Mouse (Mus musculus) heart, adult 18-20 months (tissue): ENCODE results near the gene Smarcd2. TPM values are rescaled to one million over a fixed set of nuclear protein-coding genes. Genes with fewer than 3 reads are reported as not detected.

ENCODE experiments used
- DNase-seq, 2 experiments: peaks; one replicate each; pipeline ENCODE4 v3.0.0; 2021 to 2022; ENCODE audit warnings: mixed read lengths in 1 of 2
- long read RNA-seq, 2 experiments: library from polyadenylated mRNA; stranded (forward); transcript quantifications; one replicate each; pipeline ENCODE4 v2.0.0; 2021
- total RNA-seq, 2 experiments: library from RNA; stranded (reverse); gene quantifications; 2 replicates each; pipeline ENCODE4 v1.2.3; 2021

Gene Smarcd2
- total RNA-seq = 10 to 100 TPM; 12.3 to 19.0 TPM
- long read RNA-seq, experiment 1, transcript Smarcd2-201 (13 exons, 2,747 nt) = major isoform, 13 of 20 reads
- long read RNA-seq, experiment 1, partial matches to known transcripts = 5 of 20 reads
- long read RNA-seq, experiment 1, other reads (novel, unspliced or antisense) = 2 of 20 reads
- long read RNA-seq, experiment 2, transcript Smarcd2-201 (13 exons, 2,747 nt) = major isoform, 6 of 11 reads
- long read RNA-seq, experiment 2, partial matches to known transcripts = 2 of 11 reads
- long read RNA-seq, experiment 2, other reads (novel, unspliced or antisense) = 3 of 11 reads

DNA sequence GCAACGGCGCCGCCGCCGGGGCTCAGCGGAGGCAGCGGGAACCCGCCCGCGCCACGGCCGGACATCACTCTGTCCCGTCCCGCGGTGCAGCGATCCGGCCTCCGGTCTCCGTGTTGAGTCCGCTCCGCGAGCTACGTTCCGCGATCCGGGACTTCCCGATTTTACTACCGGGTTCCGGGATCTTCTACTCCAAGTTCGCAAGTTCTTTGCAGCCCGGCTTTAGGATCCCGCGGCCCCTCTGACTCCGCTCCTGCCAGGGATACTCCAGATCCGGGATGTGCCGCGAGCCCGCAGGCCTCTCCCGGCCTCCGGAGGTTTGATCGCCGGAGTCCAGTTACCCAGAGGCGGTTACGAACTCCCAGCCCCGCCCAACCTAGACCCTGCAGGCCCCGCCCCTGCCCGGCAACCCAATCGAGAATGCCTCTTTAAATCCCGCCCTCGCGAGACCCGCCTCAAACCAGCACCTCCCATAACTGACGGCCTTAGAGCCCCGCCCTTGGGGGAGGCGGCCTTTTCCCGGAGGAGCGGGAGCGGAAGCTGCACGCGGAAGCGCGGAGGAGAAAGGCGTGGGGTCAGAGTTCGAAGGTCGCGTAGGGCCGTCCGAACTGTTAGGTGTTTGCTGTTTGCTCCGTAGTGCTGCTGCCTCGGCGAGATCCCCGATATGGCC lies at the start of gene Smarcd2:
Smarcd2 (minus strand) TSS at position 329 of the 667 bp plus-strand sequence.
- DNase-seq = peak; percentile 99 to 100

- DNase-seq = peak; percentile 27 to 62
Observed at GRCm38 (mm10) chr11:106318406-106319366, 45.9 kb upstream of the Smarcd2 start.

DNA sequence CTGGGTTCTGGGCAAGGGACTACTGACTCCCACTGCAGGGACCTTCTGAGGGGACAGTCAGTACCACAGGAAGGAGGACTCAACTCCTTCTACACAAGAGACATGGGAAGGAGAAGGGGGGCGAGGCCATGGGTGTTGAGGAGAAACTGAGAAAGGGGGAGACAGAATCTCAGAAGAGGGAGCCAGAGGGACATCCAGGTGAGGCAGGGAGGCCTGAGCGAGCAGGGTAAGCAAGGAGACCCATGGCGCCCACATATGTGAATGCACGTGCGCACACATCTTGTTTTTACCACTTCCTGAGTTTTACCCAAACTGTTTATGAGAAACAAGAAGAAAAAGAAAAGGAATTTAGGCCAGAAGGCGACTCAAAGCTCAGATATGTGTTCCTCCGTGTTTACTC lies 45.0 kb upstream of the Smarcd2 start:
- no peak for DNase-seq

GRCm38 (mm10) chr11:106316416-106316815 lies 43.6 kb upstream of the Smarcd2 start:
- no peak for DNase-seq

DNA sequence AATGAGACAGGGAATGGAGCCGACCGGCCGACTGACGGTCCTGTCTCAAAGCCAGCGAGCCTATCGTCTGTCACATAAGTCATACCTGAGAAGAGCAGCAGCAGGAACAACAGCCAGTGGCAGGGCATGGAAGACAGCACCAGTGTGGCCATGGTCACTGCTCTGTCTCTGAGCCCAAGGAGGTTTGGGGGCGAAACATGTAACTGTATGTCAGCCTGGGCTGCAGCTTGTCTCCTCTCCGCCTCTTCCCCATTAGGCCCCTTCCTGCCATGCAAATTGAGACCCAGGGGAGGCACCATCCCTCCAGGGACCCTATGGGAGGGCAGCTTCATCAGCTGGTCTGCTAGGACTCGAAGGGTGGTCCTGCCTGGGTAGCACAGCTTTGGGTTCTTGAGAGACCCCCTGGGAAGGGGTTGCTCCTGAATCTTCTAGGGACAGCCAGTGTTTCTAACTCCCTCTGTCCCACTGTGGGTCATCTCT lies 41.6 kb upstream of the Smarcd2 start, which contains the start of gene Cd79b:
Cd79b (minus strand) TSS at position 430 of the 480 bp plus-strand sequence.
- DNase-seq = peak in 1 of 2 experiments; percentile 35

DNA sequence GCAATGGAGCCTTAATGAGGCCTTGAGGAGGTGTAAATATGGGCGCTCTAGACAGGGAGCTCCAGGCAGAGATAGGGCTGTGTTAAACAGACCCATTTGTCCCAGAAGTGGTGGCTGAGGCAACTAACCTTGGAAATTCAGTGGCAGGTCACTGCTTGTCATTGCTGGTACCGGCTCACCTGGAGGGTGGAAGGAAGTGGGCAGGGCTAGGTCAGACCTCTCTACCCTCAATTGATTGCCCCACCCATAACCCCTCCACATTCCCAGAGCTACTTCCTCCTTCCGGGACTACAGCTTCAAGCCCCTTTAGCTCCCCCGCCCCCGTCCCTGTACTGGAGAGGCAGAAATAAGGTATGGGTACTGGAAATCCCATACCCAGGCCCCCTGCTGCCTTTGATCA lies 40.8 kb upstream of the Smarcd2 start:
- DNase-seq = no peak

DNA sequence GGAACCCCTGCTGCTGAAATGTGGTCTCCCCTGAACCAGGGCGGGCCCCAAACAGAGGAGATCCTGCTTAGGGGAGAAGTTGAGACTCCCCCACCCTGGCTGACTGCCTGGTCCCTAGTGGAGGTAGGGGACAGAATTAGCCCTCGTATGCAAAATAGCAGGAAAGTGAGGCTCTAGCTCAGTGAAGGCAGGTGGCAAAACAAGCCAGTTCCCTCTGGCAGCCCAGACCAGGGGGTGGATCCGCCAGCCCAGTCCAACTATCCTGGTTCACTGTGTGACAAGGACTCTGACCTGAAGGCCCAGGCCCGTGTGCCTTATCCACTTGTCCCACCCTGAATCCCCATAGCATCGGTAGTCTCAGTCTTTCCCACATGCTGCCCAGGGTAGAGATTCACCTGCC lies 37.4 kb upstream of the Smarcd2 start:
- peak in 1 of 2 experiments; percentile 33 for DNase-seq

GRCm38 (mm10) chr11:106308162-106308561 lies 35.4 kb upstream of the Smarcd2 start:
- peak in 1 of 2 experiments; percentile 34 for DNase-seq

DNA sequence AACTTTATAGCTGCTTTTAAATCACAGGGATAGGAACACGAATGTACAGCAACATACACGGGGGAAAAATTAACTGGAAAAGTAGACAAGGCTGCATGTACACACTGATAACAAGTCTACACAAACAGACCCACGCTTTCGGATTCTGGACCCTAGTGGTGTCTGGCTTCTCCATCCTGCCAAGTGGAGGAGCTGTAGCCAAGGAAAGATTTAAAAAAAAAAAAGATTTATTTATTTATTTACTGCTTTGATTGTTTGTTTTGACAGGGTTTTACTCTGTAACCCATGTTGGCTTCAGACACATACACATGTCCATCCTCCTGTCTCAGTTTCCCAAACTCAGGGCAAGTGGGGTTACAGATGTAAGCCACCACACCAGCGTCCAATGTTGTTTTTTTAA lies 34.7 kb upstream of the Smarcd2 start:
- DNase-seq = no peak

DNA sequence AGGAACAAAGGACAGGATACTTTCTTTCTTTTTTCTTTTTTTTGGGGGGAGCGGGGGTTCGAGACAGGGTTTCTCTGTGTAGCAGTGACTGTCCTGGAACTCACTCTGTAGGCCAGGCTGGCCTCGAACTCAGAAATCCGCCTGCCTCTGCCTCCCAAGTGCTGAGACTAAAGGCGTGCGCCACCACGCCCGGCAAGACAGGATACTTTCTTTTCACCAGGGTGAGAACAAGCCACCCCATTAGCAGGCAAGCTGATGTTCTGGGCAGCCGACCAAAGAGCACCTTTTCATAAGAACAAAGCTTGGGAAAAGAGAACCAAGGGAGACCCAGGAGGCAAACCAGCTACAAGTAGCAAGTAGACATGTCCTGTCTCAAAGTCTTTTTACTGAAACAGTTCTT lies 34.0 kb upstream of the Smarcd2 start:
- DNase-seq = no peak

DNA sequence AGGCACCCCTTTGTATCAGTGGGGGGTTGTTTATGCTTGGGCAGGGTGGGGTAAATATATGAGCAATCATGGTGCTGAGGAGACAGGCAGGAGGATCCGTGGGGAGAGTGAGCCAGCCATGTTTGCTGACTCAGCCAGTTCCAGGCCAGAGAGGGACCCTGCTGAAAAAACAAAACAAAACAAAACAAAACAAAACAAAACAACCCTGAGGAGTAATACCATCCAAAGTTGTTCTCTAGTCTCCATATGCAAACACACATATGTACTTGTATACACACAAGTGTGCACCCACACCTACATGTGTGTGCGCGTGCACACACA lies 33.3 kb upstream of the Smarcd2 start:
- no peak for DNase-seq

DNA sequence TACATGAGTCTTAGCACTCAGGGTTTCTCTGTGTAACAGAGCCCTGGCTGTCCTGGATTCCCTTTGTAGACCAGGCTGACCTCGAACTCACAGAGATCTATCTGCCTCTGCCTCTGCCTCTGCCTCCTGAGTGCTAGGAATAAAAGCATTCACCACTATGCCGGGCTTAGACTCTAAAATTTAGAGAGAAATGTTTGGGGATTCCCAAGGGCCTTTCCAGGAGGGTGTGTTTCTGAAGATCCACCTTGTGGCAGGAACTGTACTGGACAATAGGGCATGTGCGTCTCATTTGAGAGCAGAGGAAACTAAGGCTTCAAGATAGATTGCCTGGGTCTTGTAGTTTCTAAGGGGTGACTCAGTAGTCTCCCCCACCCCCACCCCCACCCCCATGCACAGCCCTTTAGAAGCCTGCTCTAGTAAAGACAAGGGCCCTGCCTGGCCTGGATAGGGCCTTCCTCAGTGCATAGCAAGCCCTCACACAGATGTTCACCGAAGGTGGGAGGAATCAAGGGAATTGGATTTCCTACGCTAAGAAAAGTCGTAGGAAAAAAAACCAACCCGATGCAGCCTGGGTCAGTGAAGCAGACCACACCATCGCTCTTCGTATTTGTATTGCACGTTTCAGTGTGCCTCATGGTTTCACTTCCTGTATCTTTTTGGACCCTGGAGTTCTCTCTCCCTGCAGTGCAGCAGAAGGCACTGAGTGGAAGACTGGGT lies 32.7 kb upstream of the Smarcd2 start:
- DNase-seq = peak in 1 of 2 experiments; percentile 35

DNA sequence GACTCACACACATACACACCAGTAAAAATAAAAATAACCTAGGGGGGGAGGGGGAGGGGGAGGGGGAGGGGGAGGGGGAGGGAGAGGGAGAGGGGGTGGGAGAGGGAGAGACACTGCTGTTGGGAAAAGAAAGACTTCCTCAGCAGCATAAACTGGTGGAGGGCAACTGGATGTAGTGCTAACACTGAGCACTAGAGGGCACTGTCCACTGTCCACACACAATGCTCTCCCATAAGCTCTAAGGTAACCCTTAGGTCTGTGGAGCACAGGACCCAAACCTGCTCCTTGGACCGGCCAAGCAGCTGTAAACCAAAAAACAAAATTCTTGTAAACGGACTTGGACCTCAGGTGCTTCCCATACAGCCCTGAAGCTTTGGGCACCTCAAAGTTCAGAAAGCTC lies 29.9 kb upstream of the Smarcd2 start:
- peak; percentile 50 to 72 for DNase-seq

GRCm38 (mm10) chr11:106301765-106302164 lies 29.0 kb upstream of the Smarcd2 start, which contains the start of gene Gh:
Gene Gh, minus strand, starts transcription at chr11:106301865.
- DNase-seq = no peak

DNA sequence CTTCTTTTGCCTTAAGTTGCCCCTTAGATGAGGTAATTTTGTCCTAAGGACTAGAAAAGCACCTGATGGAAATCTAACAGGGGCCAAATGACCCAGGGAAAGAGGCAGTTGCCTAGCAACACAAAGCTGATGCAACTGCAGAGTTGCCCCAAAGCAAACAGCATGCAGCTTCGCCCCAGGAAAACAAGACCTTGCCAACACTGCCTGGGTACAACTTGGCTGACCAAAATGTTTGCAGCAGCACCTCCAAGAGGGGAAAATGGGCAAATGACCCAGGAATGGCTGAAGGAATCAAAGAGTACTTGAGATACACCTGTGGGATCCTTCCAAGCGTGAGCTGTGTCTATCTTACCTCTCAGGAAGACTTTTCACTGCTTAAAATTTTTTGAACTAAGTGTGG lies 19.1 kb upstream of the Smarcd2 start:
- no peak for DNase-seq

- DNase-seq = no peak
Observed at GRCm38 (mm10) chr11:106290376-106290775, 17.6 kb upstream of the Smarcd2 start.

- DNase-seq = peak; percentile 63 to 67
Observed at GRCm38 (mm10) chr11:106289369-106289768, 16.6 kb upstream of the Smarcd2 start.

- no peak for DNase-seq
Observed at GRCm38 (mm10) chr11:106286987-106287386, 14.2 kb upstream of the Smarcd2 start.

- no peak for DNase-seq
Observed at GRCm38 (mm10) chr11:106286206-106286605, 13.4 kb upstream of the Smarcd2 start.

- DNase-seq = no peak
Observed at GRCm38 (mm10) chr11:106284126-106284525, 11.4 kb upstream of the Smarcd2 start.

- no peak for DNase-seq
Observed at GRCm38 (mm10) chr11:106283371-106283770, 10.6 kb upstream of the Smarcd2 start.

DNA sequence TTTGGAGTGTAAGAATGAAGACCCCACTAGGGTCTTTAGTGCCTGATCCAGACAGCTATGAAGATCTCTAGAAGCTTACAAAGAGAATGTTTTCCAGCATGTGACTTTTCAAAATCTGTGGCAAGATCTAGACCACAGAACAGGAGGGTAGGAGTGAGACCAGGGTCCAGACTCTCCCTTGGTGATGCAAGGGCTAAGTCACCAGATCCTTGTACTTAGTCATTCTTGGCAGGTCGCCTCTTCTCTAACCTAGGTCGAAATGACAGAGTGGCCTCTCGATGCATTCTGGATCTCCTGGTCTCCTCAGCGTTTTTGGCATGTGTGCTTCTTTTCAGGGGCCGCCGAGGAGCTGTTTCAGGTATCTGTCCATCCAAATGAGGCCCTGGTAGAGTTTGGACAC lies 9.7 kb upstream of the Smarcd2 start:
- no peak for DNase-seq
